Mouse (Mus musculus): ENCODE results near the gene Olfr744.
"Not testable (repeated sequence)": the region's sequence is repeated elsewhere in the genome, so short reads cannot be mapped to it uniquely, and the experiment has no call there.

Olfr744 gene

DNA sequence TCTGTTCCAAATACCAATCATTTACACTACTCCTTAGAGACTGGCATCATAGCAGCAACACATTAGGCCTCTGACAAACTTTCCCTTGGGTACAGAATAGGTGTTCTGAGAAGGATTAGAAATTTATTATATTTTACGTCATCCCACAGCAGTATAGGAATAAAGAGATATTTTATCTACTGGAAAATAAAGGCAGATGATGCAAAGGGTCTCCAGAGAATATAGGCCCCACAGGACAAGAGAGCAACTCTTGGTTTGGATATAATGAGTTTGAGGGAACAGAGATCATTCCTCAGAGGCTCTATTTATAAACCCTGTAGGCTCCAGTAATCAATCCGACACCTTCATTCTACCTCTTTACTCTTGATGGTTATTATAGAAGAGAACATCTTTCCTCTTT is at the start of gene Olfr744:
Olfr744 (plus strand) TSS at position 301 of the 400 bp plus-strand sequence.
- no peak for DNase-seq

DNA sequence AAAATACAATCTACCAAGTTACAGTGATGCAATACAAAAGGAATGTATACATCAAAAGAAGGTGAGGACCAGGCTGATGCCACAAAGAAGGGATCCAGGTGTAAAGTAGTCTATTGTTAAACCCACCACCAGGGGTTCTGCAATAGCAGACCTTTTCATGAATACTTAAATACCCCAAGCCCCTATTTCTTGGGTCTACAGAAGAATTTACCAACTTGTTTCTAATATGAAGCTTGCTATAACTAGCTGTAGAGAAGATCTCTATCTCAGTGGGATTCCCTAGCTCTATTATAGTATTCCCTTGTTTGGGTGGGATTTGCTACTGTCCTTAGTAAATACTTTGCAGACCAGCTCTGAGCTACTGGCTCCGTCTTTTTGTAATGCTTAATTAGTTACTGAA is 41.6 kb upstream of the Olfr744 start:
- DNase-seq = not testable (repeated sequence)

DNA sequence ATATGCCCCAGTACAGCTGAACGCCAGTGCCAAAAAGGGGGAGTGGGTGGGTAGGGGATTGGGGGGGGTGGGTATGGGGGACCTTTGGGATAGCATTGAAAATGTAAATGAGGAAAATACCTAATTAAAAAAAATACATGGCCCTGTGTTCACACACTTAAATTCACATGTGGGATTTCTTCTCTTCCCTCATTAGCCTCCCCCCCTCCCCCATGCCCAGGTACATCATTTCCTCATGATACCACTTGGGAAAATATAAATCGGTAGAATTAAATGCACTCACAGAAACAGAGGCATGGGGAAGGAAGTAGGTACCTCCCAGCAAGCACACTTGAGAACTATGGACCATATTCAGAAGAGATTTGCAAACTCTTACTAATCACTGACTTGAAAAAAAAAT is 24.4 kb downstream of the Olfr744 start, which contains the start of gene Olfr745:
Olfr745 (plus strand) TSS at position 301 of the 400 bp plus-strand sequence.
- DNase-seq = no peak

DNA sequence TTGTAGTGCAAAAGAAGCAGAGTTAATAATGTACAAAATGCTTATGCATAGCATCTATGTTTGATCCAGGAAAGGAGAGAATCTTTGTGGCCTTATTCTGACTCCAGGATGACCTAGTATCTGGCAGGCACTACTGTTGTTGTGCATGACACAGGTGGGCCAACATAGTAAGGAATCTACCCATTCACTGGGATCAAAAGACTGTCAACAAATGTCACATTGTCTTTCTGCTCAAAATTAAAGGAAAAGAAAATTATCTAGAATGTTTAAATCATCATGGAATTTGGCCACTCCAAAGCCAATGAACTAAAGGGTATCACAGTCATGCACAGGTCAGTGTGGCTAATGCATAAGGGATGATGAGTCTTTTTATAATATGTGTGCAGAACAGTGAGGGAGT is 32.1 kb downstream of the Olfr744 start, which contains the start of gene Olfr746:
Olfr746 (plus strand) TSS at position 301 of the 400 bp plus-strand sequence.
- no peak for DNase-seq
